Mouse (Mus musculus) A20 (cell line): ENCODE results near the gene Tmcc2.
"Not testable (repeated sequence)": the region's sequence is repeated elsewhere in the genome, so short reads cannot be mapped to it uniquely, and the experiment has no call there.

ENCODE experiments used
- DNase-seq: peaks from one replicate; pipeline ENCODE4 v3.0.0-alpha.2; 2011; ENCODE audit warnings: low read depth, low spot score

The Tmcc2 gene

GRCm38 (mm10) chr1:132367692-132368506 lies 23.2 kb downstream of the Tmcc2 start:
- peak; percentile 77 for DNase-seq

GRCm38 (mm10) chr1:132366937-132367336 lies 24.1 kb downstream of the Tmcc2 start:
- no peak for DNase-seq

DNA sequence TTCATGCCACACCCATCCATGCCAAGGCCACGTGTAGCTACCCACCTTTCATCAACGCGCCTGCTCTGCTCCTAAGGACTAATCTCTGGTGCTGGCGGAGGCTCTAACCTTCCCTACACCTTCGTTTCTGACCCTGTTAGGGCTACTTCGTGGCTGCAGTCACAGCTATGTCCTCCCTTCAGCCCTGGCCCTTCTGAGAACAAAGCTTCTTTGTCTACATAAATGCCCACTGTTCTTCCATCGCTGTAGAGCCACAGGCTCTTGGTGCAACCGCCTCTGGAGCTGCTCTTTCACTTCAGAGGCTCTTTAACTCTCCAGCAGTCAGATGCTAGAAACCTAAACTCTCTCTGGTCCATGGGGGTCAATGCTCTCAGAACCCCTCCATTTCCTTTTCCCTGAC lies 24.8 kb downstream of the Tmcc2 start:
- DNase-seq = no peak

- DNase-seq = no peak
Observed at GRCm38 (mm10) chr1:132365645-132366044, 25.4 kb downstream of the Tmcc2 start.

- DNase-seq = no peak
Observed at GRCm38 (mm10) chr1:132364896-132365557, 26.1 kb downstream of the Tmcc2 start.

DNA sequence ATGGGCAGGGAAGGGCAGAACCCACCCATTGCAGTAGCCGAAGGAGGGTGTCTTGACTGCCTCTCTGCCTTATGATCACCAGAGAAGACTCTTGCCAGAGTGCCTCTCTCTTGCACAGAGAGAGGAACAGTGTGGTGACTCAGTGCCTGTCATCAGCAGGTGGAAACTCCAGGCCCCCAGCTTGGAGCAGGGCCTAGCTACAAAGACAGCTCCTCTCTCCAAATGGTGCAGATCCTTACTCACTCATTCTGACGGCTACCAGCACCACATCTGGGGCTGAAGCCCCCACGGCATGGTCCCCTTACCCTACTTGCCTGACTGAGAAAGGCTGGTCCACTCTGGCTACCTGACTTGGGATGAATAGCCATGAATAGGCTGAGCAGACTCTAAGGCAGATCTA lies 26.7 kb downstream of the Tmcc2 start:
- no peak for DNase-seq

GRCm38 (mm10) chr1:132361959-132362358 lies 29.1 kb downstream of the Tmcc2 start:
- no peak for DNase-seq

GRCm38 (mm10) chr1:132356841-132357240 lies 34.2 kb downstream of the Tmcc2 start:
- DNase-seq = no peak

- DNase-seq = peak; percentile 77
Observed at GRCm38 (mm10) chr1:132355841-132356242, 35.2 kb downstream of the Tmcc2 start.

DNA sequence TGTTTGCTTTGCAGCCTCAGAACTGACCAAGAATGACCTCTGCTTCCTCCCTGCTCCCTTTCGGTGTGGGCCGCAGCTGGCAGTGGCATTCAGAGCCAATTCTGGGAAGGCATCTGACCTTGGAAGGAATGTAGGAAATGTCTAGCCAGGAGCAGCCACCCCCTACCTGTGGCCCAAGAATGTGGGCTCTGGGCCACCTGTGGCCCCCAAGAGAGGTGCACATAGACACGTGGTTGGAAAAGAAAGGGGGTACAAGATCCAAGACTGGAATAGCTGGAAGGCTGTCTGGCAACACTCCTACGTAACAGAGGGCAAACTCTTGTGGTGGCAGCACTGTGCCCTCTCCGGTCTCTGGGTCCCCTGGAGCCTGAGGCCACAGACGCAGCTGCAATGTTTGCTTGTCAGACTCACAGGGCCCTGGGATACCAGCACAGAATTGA lies 35.9 kb downstream of the Tmcc2 start:
- DNase-seq = no peak

DNA sequence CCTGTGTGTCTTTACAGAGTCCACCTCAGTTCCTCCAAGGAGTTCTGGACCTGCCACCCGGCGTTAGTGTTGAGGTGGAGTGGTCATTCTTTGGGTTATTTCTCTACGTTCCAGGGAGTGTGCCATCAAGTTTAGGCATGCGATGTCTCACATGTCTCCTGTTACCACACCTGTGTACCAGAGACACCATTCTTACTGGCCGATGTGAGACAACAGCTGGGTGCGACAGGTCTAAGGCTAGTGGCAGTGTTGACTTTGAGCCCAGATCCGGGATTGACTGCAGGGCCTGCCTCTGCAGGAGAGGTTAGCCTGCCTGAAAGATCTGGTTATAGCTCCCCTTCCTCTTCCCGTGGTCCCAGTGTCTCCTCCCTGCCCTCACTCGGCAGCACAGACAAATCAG lies 36.8 kb downstream of the Tmcc2 start:
- no peak for DNase-seq

GRCm38 (mm10) chr1:132353389-132353788 lies 37.7 kb downstream of the Tmcc2 start:
- no peak for DNase-seq

- no peak for DNase-seq
Observed at GRCm38 (mm10) chr1:132351058-132351457, 40.0 kb downstream of the Tmcc2 start.

GRCm38 (mm10) chr1:132349601-132350000 lies 41.5 kb downstream of the Tmcc2 start:
- DNase-seq = not testable (repeated sequence)

DNA sequence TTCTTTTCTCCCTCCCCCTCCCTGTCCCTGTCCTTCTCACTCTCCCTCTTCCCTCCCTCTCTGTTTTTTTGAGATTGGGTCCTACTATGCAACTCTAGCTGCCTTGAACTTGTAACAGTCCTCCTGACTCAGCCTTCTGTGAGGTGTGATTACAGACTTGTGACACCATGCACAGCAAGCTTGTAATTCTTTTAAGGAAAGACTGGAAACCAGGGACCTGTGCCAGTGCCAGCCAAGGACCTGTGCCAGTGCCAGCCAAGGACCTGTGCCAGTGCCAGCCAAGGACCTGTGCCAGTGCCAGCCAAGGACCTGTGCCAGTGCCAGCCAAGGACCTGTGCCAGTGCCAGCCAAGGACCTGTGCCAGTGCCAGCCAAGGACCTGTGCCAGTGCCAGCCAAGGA lies 42.0 kb downstream of the Tmcc2 start:
- not testable (repeated sequence) for DNase-seq

- DNase-seq = no peak
Observed at GRCm38 (mm10) chr1:132348401-132348800, 42.7 kb downstream of the Tmcc2 start.

- DNase-seq = no peak
Observed at GRCm38 (mm10) chr1:132346951-132347350, 44.1 kb downstream of the Tmcc2 start.

DNA sequence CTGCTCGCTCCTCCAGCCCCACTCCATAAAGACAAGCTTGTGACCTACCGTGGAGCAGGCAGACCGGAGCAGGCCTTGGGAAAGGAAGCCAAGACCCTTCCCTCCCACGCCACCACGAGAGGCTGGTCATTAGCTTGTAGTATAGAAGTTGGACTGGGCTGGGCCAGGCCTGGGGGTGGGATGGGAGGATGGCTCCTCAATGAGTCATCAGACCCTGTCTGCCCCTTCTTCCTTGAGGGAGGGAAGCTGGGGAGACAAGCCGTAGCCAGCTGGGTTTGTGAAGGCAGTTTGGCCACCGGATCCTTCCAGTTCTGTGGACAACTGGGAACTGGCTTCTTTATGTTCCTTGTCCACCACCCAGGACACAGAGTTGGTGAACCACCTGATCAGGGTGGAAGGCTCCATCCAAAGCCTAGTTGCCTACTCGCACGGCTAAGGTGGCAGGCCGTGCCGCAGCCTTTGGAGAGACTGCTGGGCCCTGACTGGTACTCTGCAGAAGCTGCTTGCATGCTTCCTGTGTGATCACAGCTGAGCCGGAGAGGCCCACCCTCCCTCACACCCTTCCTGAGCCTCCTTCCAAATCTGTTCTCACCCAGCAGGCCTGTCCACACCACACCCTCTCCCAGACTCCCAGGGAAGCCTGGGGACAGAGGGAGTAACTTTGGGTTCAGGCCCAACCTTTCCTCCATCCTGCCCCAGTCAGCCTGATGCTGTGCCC lies 44.8 kb downstream of the Tmcc2 start:
- DNase-seq = no peak

DNA sequence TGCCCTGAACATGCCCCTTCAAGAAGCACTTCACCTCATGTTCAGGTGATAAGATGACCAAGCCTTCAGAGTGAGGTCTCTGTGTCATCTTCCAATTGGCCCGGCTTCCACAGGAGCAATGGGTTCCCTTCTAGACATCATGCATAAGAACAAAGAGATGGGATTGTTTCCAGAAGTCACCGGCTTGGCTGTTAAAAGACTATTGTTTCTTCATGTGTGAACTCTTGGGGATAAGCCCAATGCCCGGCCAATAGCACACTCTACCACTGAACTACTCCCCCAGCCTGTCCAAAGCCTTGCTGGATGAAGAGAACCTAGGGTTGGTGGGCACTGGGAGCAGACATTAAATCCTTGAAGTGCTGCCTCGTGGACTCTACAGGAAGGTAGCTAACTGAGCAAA lies 45.6 kb downstream of the Tmcc2 start:
- DNase-seq = no peak

DNA sequence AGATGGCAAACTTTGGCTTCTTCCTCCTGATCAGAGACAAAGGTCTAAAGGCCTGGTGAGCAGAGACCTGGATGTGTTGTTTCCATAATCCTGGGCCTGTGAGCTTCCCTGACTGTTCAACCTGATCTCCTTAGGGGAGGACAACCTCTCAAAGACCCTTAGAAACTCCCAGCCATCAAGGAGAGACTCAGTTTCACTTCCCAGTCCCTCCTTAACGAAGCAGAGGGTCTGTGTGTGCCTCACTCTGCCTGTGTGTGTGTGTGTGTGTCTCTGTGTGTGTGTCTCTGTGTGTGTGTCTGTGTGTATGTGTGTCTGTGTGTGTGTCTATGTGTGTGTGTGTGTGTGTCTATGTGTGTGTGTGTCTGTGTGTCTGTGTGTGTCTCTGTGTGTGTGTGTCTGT lies 47.4 kb downstream of the Tmcc2 start:
- DNase-seq = peak; percentile 68

DNA sequence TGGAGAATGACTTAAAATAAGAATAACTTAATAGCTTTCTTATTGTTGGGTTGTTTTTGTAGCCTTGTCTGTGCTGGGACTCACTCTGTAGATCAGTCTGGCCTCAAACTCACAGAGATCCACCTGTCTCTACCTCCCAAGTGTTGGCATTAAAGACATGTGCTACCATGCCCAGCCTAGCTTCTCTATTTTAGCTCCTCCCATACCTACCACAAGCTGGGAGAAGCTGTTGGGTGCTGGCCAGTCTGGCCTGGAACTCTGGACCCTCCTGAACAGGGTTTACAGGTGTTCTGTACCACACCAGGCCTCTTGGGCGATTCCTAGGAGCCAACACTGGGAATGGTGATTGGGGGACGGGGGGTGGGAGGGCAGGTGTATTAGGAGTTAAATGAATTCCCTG lies 47.9 kb downstream of the Tmcc2 start:
- DNase-seq = peak; percentile 65

DNA sequence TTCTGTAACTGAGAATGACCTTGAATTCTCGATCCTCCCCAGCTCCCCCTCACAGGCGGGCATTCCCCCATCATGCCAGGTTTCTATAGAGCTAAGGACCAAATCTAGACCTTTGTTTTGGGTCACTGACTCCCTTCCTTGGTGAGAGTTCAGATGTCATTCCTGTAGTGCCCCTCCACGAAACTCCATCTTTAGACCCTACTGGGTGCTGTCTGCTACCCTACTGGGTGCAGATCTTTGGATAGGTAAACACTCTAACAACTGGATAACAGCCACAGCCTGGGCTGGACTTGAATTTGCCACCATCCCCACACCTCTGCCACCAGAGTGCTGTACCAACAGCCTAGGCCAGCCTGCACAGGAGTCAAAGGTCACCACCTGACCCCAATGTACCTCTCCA lies 48.6 kb downstream of the Tmcc2 start:
- DNase-seq = no peak
